Mouse (Mus musculus) B cell, adult 2 months (primary cell): ENCODE measurements around the gene Serpini1.
A peak's percentile ranks its signal among the peaks of the same experiment; 100 is the strongest.

Experiments used
- DNase-seq, 2 experiments: peaks; one replicate each; pipeline ENCODE4 v3.0.0; 2022

The Serpini1 gene

DNA sequence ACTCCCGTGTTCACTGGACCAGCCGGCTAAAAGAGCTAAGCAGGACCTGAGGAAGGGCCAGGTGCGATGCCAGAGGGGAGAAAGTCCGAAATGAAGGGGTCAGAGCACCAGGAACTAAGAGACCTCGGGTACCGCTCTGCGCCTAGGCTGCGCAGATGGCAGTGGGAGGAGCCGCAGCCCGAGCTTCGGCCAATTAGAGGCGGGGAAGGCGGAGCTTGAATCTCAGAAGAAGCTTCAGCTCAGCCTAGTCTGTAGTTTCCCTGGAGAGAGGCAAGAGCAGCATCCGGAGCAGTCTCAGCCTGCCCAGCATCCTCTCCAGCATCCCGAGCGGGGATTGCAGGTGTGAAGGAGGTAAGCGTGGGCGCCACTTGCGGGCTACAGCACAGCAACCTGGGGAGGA is at the start of gene Serpini1:
Gene Serpini1 (plus strand): TSS at position 256 of the 400 bp plus-strand sequence.
- no peak for DNase-seq

DNA sequence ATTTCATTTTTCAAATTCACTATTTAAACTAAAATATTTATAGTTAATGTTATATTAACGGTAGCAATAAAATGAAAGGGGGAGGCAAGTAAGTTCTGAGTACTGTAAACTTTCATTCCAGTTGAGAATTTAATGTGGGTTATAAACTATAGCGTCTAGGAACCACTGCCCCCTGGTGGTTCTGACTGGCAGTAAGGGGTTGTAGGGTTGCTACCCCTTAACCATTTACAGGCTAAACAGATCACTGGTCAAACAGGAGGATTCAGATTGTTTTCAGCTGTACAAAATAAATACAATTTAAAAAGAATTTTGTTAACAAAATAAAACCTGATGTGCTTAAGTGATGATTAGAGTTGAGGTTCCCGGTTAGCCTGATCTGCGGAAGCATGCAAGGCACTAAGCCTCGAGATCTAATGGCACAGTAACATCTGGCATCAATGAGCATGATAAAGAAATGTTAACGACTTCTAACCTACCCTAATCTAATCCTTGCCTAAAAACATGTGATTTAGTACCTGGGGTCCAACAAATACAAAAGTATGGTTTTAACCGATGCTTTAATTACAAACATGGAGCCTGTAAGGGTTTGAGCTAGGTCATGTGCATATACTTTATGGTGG is 39.6 kb upstream of the Serpini1 start:
- peak; percentile 79 to 83 for DNase-seq

DNA sequence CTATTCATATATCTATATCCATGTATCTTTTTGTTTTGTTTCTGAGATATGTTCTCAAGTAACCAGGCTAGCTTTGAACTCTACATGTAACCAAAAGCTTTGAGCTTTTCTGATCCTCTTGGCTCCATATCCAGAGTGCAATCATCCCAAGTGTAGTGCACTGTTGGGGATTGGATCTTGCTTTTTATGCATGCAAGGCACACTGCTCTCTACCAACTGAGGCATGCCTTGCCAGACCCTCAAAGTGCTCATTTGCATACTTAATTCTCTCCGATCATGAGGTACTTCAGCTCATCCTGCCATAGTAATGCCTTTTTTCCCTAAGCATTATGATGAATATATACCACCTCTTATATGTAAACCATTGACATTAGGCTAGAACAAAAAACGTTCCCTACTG is 36.0 kb upstream of the Serpini1 start:
- DNase-seq, result no peak

DNA sequence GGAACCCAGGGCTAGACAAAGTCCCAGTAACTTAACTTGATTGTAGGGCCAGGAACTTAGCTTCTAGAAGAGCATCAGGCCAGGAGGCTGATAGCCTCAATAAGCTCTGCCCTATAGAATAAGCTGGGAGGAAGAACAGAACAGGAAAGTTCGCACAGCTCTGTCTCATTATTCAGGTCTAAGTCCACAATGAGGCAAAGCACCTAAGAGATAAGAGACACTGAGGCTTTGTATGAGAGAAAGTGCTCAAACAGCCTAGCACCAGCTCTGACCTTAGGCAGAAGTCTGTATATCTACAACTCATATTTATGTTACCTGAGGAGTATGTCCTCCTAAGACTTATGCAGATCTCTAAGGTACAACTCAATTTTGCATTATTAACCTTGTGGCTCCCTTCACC is 34.8 kb upstream of the Serpini1 start:
- no peak for DNase-seq

DNA sequence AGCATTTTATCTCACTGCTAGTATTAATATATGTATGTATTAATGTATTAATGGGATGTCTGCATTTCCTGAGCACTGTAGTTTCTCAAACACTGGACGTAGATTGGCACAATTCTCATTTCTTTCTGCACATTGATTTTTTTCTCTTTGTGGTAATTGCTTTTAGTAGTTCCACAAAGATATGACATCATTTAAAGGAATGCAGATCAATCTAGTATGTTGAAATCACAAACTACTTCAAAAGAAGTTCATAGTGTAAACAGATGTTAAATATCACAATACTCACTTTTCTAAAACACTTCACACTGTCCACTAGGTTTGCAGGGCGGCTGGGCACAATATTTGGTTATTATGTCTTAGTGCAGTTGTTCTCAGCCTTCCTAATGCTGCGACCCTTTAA is 26.3 kb upstream of the Serpini1 start:
- no peak for DNase-seq

DNA sequence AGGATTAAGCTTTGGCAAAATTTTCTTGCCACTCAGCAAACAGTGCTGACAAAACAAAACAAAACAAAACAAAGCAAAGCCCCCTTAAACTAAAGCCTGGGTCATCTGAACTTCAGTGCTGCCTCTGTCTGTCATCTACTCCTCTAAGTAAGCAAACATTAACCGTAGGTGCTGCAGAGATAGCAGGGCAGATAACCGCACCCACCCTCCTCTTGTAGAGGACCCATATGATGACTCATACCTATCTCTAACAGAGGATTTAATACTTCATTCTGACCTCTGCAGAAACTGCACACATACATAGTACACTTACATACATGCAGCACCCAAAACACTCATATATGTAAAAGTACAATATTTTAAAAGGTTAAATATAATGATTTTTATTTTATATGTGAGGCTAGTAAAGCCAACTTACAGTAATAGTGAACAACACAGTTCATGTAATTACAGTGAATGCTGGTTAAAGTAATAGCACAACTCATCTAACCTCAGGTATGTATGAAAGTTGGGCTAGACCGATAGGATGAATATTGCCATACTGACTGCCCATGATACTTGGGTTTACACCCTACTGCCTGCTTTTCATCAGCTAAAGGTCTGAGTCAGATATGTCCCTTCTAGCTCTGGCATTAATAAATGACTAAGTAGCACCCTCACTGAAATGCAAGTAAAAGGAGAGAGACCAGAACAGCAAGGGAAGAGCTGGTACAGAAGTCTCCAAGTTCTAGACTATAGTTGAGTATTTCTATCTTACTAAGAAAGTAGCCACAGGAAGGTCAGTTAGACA is 23.1 kb upstream of the Serpini1 start:
- DNase-seq, result no peak

DNA sequence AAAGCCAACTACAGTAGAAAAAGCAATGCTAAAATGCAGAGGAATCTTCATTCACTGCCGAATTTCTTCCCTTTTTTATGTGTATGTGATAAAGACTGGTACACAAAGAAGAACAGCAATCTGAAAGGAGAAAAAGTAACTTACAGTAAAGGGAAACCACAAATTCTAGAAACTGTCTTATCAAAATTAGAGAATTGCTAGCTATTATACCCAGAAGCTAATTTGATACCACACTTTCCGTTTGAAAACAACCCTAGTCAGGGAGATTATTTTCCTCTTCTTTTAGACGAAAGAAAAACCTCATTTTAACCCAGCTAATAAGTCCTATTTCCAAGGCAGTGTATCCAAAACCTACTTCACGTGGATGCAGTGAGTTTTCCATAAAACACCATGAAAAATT is 16.1 kb upstream of the Serpini1 start:
- DNase-seq, result no peak

DNA sequence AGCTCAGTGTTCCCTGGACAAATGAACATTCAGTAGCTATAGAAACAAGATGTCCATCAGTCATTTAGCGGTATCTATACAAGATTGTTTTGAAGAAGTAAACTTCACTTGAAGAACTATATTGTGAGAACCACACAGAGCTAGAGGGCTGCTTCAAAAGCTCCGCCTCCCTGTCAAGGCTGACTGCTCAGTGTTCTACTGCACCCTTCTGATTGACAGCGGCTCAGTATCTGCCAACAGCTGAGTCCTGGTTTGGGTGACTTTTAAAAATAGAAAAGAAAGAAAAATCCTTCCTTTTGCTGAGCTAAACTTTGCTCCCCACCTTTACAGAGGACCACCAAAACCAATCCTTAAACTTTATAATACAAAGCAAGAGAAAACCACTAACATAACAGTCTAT is 14.5 kb upstream of the Serpini1 start:
- peak; percentile 45 to 56 for DNase-seq

DNA sequence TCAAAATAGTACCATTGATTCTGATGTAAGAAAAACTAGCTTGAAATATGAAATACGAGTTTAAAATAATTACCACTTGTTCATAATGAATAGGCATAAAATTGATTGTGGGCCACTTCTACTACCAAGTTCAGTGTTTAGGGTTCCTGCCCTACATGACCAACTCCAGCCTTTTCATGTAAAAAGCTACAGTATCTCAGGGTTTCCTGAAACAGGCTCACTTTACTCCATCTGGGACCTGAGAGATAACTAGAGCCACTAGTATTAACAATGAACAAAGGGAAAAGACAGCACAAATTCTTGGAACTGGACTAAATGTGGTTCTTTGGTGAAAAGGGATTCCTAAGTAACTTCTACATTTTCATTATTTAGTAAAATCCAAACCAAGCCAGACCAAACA is 13.1 kb upstream of the Serpini1 start:
- no peak for DNase-seq

DNA sequence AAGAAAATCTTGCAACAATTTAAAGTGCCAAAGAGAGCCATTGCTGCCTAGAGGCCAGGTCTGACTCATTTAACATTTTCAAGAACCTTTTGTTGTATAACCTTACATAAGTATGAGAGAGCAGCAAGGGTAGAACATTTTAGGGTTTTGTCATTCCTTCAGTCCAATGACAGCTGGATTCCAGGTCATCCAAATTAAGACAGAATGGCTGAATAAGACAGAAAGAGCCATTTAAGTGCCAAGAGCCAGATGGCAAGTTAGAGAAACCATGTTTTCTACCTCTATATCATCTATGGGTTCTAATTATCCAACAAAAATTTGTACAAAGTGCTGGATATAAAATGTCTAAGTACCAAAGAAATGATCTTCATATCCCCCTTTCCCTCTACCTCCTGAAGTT is 6.1 kb upstream of the Serpini1 start:
- DNase-seq, result no peak

DNA sequence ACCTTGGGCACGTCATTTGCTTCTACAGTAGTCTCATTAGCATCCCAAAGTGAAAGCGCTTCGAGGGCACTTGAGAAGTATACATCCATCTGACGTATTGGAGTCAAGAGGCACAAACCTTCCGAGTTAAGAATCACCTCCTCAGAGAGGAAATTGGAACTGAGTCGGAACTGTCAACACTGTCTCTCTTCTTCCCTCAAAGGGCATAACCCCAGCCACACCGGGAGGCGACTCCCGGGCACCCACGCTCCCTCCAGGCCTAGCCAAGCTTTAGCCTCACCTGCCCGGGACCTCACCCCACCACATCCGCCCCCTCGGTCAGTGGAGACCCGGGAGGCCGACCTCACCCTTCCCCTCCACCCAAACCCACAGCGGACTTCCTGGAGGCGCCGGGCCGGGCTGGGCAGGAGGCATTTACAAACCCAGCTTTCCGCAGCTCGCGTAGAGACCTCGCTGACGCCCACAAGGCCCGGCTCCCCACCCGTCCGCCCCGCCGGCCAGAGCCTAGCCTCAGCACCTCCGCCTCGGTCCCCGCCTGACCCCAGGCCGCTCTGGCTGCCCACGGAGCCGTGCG is 1.1 kb upstream of the Serpini1 start:
- DNase-seq, result peak; percentile 72 to 73

DNA sequence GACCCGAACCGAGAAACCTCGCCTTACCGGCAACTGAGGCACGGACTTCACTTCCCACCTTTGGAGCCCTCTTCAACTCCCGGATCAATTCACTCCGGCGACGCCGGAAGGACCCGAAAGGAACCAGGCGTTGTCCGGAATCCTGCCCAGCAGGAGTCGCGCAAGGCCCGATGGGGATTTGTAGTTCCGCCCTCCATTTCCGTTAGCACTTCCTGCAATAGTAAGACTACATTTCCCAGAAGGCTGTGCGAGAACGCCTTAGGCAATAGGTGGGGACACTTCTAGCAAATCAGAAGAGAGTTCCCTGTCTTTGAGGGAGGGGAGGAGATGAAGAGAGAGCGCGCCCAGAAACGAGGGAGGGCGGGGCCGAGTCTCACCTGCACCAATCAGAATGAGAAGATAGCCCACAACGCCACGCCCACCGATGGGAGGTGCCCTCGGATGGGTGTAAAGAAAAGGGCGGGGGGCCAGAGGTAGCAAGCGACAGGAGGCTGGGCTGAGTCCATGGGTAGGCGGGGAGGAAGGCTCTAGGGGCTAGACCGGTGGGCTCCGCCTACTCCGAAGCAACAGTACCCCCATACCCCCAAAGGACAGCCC is 554 bp upstream of the Serpini1 start, which contains the start of gene Pdcd10:
Gene Pdcd10 (minus strand): TSS at position 162 of the 597 bp plus-strand sequence.
- DNase-seq, result peak; percentile 100

DNA sequence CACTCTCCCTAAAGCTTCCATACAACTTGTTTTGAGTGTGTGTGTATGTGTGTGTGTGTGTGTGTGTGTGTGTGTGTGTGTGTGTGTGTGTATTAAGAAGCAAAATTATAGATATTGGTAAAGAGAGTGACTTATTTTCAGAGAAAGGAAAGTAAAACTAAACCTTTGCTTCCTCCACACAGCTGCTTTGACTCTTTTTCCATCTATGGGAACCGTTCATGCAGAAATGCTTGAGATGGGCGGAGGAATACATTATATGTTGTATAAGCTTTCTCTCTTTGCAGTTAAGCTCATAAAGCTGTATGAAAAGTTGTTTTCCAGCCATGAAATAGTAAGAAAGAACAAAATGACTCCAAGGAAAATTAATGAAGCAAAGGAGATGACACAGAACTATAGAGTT is 16.7 kb downstream of the Serpini1 start:
- peak in 1 of 2 experiments; percentile 9 for DNase-seq

DNA sequence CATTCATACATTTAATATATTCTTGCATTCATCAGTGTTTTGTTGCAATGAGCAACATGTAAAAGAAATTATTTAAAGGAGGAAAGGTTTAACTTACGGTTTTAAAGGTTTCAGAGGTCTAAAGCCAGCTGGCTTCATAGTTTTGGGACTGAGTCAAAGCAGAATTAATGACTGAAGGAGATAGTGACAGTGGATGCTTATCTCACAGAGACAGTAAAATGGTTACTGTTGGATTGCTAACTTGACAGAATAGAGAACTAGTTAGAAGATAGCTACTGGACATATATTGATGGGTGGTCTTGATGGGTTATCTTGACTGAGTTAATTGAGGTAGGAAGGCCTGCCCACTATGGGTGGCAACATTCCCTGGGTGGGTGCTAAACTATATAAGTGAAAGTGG is 18.2 kb downstream of the Serpini1 start:
- DNase-seq, result no peak

DNA sequence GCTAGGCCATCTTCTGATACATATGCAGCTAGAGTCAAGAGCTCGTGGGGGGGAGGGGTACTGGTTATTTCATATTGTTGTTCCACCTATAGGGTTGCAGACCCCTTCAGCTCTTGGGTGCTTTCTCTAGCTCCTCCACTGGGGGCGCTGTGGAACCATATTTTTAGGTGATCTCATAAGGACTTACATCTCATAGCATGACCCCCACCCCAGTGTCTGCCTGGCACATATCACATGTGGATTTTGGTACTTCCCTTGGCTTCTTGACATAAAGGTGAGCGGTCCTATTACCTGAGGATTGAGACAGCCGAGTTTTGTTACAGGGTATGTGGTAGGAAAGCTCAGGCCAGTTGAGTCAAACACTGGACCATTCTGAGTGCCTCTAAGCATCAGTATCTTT is 22.0 kb downstream of the Serpini1 start:
- DNase-seq, result peak; percentile 79 to 82

DNA sequence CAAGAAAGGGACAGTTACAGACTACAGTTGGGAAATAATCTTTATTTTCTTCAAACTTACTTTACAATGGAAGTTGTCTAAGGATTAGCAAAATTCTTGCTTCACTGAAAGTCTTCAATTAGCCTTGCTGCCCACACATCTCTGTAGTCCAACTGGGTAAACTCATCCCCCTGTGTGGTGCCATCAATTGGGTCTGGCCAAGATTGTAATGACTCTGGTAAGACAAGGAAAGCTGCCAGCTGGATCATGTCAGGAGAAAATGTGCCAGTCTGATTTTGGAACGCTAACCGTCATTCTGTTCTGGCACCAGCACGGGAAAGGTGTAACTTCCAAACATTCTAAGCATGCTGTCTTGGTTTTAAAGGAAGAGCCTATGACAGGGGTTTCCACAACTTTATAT is 25.9 kb downstream of the Serpini1 start:
- DNase-seq, result no peak

DNA sequence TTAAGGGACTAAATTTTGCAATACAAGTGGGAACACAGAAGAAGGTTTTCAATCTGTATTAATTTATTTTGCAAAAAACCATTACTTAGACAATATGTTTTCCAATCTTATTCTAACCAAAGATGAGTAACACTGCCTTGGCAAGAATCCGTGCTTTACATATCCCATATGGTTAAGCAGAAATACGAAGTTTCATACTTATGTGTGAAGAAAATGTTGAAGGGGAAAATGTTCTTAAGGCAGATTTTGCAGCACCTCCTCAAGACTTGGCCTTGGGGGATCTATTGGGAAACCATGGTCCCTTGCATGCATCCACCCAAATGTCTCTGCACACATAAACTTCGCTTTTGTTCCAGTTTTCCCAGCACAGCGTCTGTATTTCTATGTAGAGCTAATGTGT is 27.6 kb downstream of the Serpini1 start:
- DNase-seq, result no peak

DNA sequence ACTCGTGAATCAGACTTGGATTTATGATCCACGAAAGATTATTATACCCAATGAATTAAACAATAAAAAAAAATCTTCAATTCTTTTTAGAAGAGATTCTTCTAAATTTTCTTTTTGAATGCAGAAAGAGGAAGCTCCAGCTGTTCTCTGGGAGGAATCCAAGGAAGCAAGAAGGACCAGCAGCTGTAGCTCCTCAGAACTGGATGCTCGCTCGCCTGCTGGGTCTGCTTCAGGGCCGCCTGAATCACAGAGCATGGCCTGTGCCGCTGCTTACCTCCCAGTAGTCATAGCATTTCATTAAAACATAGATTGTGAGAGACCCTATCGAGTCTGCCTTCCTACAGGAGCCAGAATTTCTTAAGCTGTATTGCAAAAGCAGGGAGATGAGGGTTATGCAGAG is 53.7 kb downstream of the Serpini1 start:
- DNase-seq, result no peak

DNA sequence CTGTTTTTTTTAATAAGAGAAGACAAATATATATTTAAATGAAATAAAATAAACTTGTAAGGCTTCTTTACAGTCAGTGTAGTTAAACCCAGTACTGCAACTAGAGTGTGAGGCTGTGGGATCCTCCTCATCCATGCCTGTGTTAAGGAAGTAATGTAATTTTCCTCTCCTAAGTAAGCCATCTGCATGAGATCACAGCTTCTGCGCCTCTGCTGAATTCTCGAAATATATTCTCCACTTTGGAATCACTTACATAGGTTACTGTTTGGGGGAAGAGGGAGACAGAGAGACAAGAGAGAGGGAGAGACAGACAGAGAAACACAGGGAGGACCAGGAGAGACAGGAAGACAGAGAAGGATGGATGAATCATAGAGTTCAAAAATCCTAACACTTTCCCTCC is 67.3 kb downstream of the Serpini1 start:
- no peak for DNase-seq

DNA sequence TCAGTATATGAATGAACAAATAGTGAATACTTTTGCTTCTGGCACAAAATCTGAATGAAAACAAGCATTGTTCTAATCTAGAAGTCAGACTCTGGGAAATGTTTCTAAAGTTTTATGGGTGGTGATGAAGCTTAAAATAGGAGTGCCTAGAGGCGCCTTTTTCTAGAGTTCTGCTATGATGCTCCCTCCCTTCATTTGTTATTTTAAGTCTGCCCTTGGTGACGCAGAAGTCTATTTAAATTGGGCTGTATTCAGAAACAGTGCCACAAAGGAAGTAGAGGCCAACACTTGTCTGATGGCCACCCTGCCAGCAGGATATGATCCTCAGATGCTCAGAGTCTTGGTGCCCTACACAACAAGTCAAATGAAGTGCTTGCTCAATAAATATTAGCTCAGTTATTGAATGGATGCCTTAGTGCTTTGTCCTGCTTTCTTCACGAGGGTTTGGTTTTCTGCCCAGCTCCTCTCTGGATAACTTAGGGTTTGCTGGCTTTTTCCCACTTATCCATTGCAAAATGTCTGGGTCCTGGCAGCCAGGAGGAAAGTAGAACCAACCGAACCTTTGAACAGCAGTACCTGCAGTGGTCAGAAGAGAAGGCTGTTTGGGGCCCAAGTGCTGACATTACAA is 73.8 kb downstream of the Serpini1 start:
- DNase-seq, result no peak

DNA sequence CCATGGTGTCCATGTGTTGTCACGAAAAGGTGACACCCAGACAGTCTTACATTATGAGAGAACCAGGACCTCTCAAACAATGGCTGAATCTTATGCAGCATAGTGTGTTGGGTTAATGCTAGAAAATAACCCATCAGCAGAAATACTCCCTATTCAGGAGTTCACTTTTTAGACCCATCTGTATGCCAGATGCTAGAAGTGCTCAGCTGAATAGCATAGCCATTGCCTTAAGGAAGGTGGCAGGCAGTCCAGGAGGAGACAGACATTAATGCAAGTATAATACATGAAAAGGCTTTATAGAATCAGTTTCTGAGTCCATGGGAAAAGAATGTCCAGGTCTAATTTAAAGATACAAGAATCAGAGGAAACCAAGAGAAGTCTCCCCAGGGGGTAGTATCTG is 75.9 kb downstream of the Serpini1 start:
- no peak for DNase-seq

DNA sequence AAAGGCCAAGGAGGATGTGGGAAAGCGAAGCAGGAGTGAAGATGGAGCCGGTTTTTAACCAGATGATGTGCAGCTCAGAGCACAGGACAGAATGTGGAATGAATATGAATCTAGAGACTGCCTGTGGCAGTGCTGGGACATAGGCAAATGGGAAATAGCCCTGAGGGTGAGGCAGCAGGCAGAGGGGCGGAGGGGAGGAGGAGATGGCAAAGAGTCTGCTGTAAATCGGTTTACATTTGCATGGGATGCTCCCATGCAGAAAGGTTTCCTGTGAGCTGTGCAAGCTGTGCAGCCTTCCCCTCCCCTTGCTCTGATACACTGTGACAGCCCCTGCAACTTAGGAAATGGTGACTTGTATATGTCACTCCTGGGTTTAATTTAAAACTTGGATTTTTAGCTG is 76.3 kb downstream of the Serpini1 start:
- DNase-seq, result peak; percentile 27 to 40

DNA sequence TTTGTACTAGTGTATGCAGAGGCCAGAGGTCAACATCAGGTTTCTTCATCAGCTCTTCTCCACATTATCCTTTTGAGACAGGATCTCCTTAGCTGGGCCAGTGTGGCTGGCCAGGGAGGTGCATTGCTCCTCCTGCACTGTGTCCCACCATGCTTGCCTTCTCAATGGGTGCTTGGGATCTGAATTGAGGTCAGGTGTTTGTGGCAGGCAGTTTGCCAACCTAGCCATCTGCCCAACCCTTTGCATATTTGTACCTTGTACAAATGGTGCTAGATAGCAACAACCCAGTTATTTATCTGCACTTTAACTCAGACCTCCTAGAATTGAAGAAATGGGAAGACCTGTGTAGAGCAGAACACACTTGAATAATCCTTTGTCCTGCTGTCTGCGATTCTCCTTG is 78.3 kb downstream of the Serpini1 start:
- no peak for DNase-seq
